Mouse (Mus musculus) cerebellum, postnatal 10 days (tissue): Measurements from ENCODE around the gene Slc12a1.
A peak's percentile ranks its signal among the peaks of the same experiment; 100 is the strongest.

Source experiments
- DNase-seq, 2 experiments: peaks; one replicate each; pipeline ENCODE4 v3.0.0; 2021; ENCODE audit warnings: mixed read lengths in 2 of 2

The Slc12a1 gene

DNA sequence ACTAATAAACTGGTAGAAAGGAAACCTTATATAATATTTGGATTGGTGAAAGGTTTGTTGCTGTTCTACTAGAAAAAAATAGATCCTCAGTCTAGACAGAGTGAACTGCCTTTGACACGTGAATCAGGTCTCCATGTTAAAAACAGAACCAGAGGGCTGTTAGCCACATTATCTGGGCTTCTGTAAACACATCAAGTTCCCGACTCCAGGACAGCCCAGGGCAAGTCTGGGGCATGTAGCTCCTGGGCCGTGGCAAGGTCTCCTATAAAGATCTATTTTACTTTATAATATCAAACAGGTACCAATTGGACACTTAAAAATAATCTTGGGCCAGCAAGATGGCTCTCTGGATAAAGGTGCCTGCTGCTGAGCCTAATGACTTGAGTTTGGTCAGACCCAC, 103.6 kb downstream of the Slc12a1 start:
- no peak for DNase-seq

GRCm38 (mm10) chr2:125259230-125260120, 107.2 kb downstream of the Slc12a1 start:
- DNase-seq: peak; percentile 53 to 62

- no peak for DNase-seq
Measured at GRCm38 (mm10) chr2:125260326-125260725, 108.0 kb downstream of the Slc12a1 start.

DNA sequence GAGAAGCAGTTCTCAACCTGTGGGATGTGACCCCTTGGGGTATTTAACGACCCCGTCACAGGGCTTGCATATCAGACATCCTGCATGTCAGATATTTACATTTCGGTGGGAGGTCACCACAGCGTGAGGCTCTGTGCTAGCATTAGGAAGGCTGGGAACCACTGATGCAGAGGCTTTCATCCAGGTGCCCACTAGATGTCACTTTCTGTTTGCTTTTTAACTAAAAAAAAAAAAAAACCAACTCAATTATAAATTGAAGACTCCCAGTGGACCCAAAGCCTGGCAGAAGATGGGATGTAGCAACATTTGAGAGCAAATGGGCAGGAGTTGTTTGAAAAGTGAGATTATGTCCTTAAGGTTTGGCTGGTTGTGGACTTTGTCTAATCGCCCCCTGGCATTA, 110.8 kb downstream of the Slc12a1 start:
- peak; percentile 70 for DNase-seq

- DNase-seq: no peak
Measured at GRCm38 (mm10) chr2:125263753-125264152, 111.4 kb downstream of the Slc12a1 start.

- no peak for DNase-seq
Measured at GRCm38 (mm10) chr2:125268876-125269275, 116.6 kb downstream of the Slc12a1 start.

GRCm38 (mm10) chr2:125275617-125276016, 123.3 kb downstream of the Slc12a1 start:
- no peak for DNase-seq

GRCm38 (mm10) chr2:125276692-125277091, 124.4 kb downstream of the Slc12a1 start:
- DNase-seq: no peak

DNA sequence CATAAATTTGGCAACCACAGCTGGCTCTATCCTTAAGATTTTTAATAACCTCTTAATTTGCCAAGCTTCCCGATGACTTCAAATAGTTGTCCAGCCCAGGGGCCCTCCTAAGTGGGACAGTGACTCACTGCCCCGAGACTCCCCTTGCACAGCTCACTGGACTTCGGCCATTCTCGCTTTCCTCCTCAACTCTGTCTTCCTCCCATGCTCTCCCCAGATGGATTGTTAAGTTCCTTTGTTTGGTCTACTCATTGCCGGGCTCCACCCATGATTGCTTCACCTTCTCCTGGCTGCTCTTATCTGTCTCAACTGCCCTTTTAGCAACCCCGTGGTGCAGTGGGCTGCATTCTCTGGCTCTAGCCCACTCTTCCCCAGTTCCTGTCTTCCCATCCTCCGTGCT, 126.2 kb downstream of the Slc12a1 start:
- no peak for DNase-seq
